Mouse (Mus musculus): ENCODE measurements around the gene Ptprs. TPM values are rescaled to one million over a fixed set of nuclear protein-coding genes. Genes with fewer than 3 reads are reported as not detected.
A peak's percentile ranks its signal among the peaks of the same experiment; 100 is the strongest.
"Not testable (repeated sequence)": the region's sequence is repeated elsewhere in the genome, so short reads cannot be mapped to it uniquely, and the experiment has no call there.

Gene Ptprs
- 10 to 100 TPM; 87.3 to 92.3 TPM for total RNA-seq (2021)

DNA sequence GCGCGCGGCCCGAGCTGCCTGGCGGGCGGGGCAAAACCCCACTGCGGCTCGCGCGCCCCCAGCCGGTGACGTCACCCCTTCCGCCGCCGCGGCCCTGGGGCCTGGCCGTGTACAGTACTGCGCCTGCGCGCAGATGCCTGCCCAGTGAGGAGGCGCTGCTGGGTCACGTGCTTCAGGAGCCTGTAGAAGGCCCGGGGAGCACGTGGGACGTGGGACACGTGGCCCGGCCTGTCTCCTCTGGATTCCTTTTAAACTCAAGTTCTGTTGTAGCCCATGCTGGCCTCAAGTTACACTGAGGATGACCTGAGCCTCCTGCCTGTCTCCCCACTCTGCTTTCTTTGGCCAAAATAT lies at the start of gene Ptprs:
TSS of gene Ptprs (minus strand) at position 82 of the 351 bp plus-strand sequence.
- DNase-seq: peak; percentile 93 to 94
- intact Hi-C loops (cut with DNase I): no loop called here

GRCm38 (mm10) chr17:56524943-56525342 lies 48.7 kb upstream of the Ptprs start:
- no peak for DNase-seq
- intact Hi-C loops (cut with DNase I): no loop called here

- intact Hi-C loops (cut with DNase I): no loop called here
- no peak for DNase-seq
Observed at GRCm38 (mm10) chr17:56522744-56523143, 46.5 kb upstream of the Ptprs start.

- peak in 1 of 2 experiments; percentile 21 for DNase-seq
- intact Hi-C loops (cut with DNase I): no loop called here
Observed at GRCm38 (mm10) chr17:56515690-56516410, 39.6 kb upstream of the Ptprs start.

DNA sequence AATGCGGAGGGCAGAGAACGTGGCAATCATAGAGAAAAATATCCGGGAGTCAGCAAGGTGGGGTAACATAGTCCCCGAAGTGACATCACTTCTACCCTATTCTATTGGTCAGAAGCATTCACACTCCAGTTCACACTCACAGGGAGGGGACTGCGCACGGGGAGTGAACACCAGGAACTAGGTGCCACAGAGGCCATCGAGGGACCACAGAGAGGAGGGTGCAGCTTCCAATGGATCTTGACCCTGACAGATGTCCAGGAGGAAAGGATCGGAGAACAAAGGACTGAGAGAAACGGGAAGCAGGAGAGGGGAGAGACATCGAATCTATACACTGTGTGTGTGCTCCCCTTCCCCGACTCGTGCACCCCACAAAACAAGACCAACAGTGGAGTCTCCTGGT lies 38.6 kb upstream of the Ptprs start:
- intact Hi-C loops (cut with DNase I): no loop called here
- DNase-seq: no peak

DNA sequence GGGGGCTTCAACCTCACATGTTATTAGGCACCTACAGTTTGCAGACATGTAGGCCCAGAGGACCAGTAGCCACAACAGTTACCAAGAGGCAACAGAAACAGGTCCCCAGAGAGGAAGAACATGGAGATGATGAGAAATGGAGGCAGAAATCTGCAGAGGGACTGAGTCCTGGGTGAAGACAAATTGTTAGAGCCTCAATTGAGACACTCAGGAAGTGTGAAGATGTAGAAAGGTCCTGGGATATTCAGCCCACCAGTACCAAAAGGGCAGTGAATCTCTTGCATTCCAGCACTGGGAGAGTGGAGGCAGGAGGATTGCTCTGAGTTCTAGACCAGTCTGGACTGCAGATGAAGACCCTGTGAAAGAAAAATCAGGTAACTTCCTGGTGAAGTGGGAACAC lies 38.0 kb upstream of the Ptprs start:
- DNase-seq: no peak
- intact Hi-C loops (cut with DNase I): no loop called here

GRCm38 (mm10) chr17:56512310-56512709 lies 36.0 kb upstream of the Ptprs start, which contains the start of gene Znrf4:
Gene Znrf4 (minus strand): TSS chr17:56512431.
- DNase-seq: no peak
- intact Hi-C loops (cut with DNase I): no loop called here

DNA sequence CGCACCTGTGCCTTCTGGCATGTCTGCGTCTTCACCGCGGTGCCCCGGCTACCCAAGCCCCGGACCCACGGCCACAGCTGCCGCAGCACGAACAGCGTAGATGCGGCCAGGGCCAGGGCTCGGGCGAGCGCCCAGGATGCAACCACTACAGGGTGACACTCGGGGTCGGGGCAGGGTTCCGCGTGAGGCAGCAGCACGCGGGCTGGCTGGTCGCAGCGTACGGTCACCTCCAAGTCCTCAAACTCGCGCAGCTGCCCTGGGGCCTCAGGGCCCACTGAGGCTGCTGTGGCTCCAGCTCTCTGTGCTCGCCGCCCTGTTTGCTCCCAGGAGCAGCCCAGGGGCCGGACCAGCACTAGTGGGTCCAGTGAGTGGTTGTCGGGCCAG lies 35.4 kb upstream of the Ptprs start:
- intact Hi-C loops (cut with DNase I): no loop called here
- DNase-seq: no peak

GRCm38 (mm10) chr17:56510970-56511706 lies 34.9 kb upstream of the Ptprs start:
- DNase-seq: peak in 1 of 2 experiments; percentile 23
- intact Hi-C loops (cut with DNase I): no loop called here

- intact Hi-C loops (cut with DNase I): no loop called here
- DNase-seq: peak in 1 of 2 experiments; percentile 23
Observed at GRCm38 (mm10) chr17:56510473-56510969, 34.2 kb upstream of the Ptprs start.

GRCm38 (mm10) chr17:56509707-56510472 lies 33.6 kb upstream of the Ptprs start:
- intact Hi-C loops (cut with DNase I): no loop called here

DNA sequence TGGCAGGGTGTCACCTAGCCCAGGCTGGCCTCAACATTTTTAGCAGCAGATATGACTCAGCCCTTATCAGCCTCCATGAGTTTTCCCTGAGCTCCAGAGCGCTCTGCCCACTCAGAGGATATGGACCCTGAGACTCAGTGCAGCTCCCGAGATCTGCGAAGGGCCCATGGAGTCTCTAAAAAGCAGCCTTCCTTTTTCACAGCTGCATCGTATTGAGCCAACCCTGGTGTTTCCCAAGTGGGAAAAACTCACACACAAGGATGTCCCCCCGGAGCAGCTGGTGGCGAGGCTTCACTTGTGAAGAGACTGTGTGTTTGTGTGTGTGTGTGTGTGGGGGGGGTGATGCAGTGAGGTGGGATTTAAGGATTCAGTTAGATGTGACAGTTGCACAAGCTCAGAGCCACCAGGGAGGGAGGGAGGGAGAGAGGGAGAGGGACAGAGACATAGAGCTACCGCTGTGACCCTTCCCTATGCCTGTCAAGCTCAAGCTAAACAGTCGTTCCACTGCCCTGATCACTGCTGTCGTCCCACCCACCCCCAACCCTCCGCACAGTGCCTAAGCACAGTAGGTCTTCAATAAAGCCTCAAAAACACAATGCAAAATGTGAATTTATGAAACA lies 32.8 kb upstream of the Ptprs start:
- DNase-seq: no peak
- intact Hi-C loops (cut with DNase I): no loop called here

More at GRCm38 (mm10) chr17:56509707-56510472, 33.6 kb upstream of the Ptprs start:
- no peak for DNase-seq

- intact Hi-C loops (cut with DNase I): no loop called here
Observed at GRCm38 (mm10) chr17:56507161-56508068, 31.1 kb upstream of the Ptprs start.

DNA sequence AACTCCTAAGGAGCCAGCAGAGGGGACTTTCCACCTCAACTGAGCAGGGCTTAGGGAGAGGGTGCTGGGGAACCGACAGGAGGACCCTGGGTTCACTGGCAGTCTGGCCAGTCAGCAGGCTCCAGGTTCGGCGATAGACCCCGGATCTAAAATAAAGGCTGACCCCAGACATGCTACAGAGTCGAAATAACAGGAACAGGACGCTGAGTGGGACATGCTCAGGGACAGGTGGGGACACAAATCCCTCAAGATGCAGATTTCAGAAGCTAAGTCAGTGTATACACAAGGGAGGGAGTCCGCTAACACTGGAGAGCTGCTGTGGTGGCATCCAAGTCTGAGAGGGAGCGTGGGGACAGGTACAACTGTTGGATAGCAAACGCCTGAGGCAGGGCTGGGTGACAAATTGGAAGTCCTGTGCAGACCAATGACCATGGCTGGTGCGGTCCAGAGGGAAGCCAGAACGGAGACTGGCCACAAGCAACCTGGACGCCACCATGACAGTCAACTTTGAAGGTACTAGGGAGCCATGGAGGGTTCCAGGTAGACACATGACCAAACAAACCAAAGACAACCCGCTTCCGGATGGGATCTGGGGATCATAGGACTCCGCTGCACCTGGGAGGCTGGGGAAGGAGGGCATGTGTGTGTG lies 30.3 kb upstream of the Ptprs start:
- intact Hi-C loops (cut with DNase I): no loop called here
- no peak for DNase-seq

More at GRCm38 (mm10) chr17:56507161-56508068, 31.1 kb upstream of the Ptprs start:
- DNase-seq: peak; percentile 96 to 97

DNA sequence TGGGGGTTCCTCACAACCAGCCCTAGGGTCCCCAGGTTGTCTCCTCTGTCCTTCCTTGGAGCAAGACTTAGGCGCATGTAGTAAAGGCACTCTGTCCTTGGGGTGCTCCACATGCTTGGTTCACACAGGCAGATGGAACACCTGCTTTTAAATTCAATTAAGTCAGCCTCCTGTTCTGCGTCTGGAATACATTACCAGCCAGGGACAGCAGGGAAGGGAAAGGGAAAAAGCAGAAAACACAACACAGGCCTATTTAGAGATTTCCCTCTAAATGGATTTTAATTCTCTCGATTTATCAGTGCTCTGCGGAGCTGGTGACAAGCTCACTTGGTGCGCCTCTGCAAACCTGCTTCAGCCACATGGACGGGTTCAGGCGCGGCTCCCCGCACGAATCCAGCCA lies 29.1 kb upstream of the Ptprs start:
- DNase-seq: no peak
- intact Hi-C loops (cut with DNase I): no loop called here

DNA sequence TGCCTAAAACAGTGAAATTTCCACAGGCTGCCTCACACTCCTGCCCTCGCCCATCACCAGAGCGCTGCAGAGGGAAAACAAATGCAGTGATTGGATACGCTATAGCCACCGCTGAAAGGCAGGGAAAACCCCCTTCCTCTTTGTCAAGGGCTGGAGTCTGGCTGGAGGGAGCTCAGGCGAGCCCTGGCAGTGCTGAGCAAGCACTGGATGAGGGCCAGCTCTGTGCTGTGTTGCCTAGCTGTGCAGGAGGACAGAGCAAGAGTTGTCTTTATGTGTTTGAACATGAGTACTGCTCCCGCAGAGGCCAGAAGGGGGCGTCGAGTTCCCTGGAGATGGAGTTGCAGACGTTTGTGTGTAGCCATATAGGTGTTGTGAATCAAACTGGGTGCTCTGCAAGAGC lies 26.2 kb upstream of the Ptprs start:
- intact Hi-C loops (cut with DNase I): no loop called here
- peak; percentile 54 to 60 for DNase-seq

DNA sequence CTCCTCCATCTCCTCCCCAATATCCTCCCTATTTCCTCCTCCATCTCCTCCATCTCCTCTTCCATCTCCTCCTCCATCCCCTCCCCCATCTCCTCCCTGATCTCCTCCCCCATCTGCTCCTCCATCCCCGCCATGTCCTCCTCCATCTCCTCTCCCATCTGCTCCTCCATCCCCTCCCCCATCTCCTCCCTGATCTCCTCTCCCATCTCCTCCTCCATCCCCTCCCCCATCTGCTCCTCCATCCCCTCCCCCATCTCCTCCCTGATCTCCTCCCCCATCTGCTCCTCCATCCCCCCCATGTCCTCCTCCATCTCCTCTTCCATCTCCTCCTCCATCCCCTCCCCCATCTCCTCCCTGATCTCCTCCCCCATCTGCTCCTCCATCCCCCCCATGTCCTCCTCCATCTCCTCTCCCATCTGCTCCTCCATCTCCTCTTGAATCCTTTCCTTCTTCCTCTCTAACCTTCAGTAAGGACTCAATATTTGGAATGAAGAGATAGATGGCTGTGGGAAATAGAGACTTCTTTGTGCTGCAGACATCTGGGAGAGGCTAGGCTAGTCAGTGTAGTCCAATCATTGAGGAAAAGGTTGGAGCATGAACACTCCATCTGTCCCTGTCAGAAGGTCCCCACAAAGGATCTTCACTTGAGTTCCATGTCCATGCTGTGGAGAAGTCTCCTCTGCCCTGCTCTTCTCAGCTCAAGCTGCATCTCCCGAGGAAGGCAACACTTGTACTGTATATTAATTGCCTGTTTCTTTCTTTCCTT lies 25.5 kb upstream of the Ptprs start:
- intact Hi-C loops (cut with DNase I); DNase-seq: not testable (repeated sequence)

GRCm38 (mm10) chr17:56499229-56499628 lies 22.9 kb upstream of the Ptprs start:
- DNase-seq: no peak
- intact Hi-C loops (cut with DNase I): no loop called here

Measured in heart, postnatal 10 days (tissue).